Mouse (Mus musculus) left cerebral cortex, postnatal 36 days (tissue): ENCODE measurements around the gene Lgalsl. TPM values are rescaled to one million over a fixed set of nuclear protein-coding genes. Genes with fewer than 3 reads are reported as not detected.
A peak's percentile ranks its signal among the peaks of the same experiment; 100 is the strongest.

ENCODE experiments used
- DNase-seq, 2 experiments: peaks; one replicate each; pipeline ENCODE4 v3.0.0; 2021 to 2022; ENCODE audit warnings: low spot score in 2 of 2, mixed read lengths in 1 of 2
- intact Hi-C: fragments of 180-260 bp; cut with DNase I; formaldehyde crosslinking; loops from one replicate; pipeline ENCODE4 v1.15.1; 2025
- total RNA-seq, 2 experiments: library from RNA; stranded (reverse); gene quantifications; 2 replicates each; pipeline ENCODE4 v1.2.3; 2021

Lgalsl gene
- 10 to 100 TPM; 76.5 to 86.5 TPM for total RNA-seq

- peak; percentile 77 to 89 for DNase-seq
- intact Hi-C loops = loop anchor here (10.0 kb wide), 1 partner anchor 264 kb away; the partner anchor contains the start of gene Peli1
Measured at GRCm38 (mm10) chr11:20830686-20831505, at the start of gene Lgalsl. TSS of gene Lgalsl (minus strand) at chr11:20831056.

- no peak for DNase-seq
- intact Hi-C loops = no loop called here
Measured at GRCm38 (mm10) chr11:20878644-20879043, 47.8 kb upstream of the Lgalsl start.

- intact Hi-C loops = no loop called here
- no peak for DNase-seq
Measured at GRCm38 (mm10) chr11:20877578-20878096, 46.8 kb upstream of the Lgalsl start.

- DNase-seq = no peak
- intact Hi-C loops = no loop called here
Measured at GRCm38 (mm10) chr11:20873386-20873785, 42.5 kb upstream of the Lgalsl start.

GRCm38 (mm10) chr11:20872911-20873310 is 42.1 kb upstream of the Lgalsl start:
- intact Hi-C loops = no loop called here

GRCm38 (mm10) chr11:20872444-20872843 is 41.6 kb upstream of the Lgalsl start:
- intact Hi-C loops = no loop called here
- no peak for DNase-seq

More at GRCm38 (mm10) chr11:20872911-20873310, 42.1 kb upstream of the Lgalsl start:
- DNase-seq = no peak

GRCm38 (mm10) chr11:20869927-20870326 is 39.1 kb upstream of the Lgalsl start:
- intact Hi-C loops = no loop called here
- DNase-seq = no peak

GRCm38 (mm10) chr11:20865450-20865849 is 34.6 kb upstream of the Lgalsl start:
- intact Hi-C loops = no loop called here
- no peak for DNase-seq

GRCm38 (mm10) chr11:20864647-20865046 is 33.8 kb upstream of the Lgalsl start:
- DNase-seq = no peak
- intact Hi-C loops = no loop called here

GRCm38 (mm10) chr11:20862101-20862500 is 31.2 kb upstream of the Lgalsl start:
- intact Hi-C loops = no loop called here
- no peak for DNase-seq

GRCm38 (mm10) chr11:20860351-20860750 is 29.5 kb upstream of the Lgalsl start:
- intact Hi-C loops = no loop called here
- no peak for DNase-seq

- intact Hi-C loops = no loop called here
- no peak for DNase-seq
Measured at GRCm38 (mm10) chr11:20859858-20860257, 29.0 kb upstream of the Lgalsl start.

GRCm38 (mm10) chr11:20858921-20859668 is 28.2 kb upstream of the Lgalsl start:
- peak; percentile 73 to 78 for DNase-seq
- intact Hi-C loops = no loop called here

- no peak for DNase-seq
- intact Hi-C loops = no loop called here
Measured at GRCm38 (mm10) chr11:20857921-20858320, 27.1 kb upstream of the Lgalsl start.

GRCm38 (mm10) chr11:20854032-20854741 is 23.3 kb upstream of the Lgalsl start:
- intact Hi-C loops = no loop called here
- DNase-seq = no peak

- intact Hi-C loops = no loop called here
- DNase-seq = no peak
Measured at GRCm38 (mm10) chr11:20850196-20850595, 19.3 kb upstream of the Lgalsl start.

GRCm38 (mm10) chr11:20849403-20849802 is 18.5 kb upstream of the Lgalsl start:
- intact Hi-C loops = no loop called here

GRCm38 (mm10) chr11:20837366-20837765 is 6.5 kb upstream of the Lgalsl start:
- no peak for DNase-seq
- intact Hi-C loops = loop anchor here (10.0 kb wide), 1 partner anchor 257 kb away; the partner anchor contains the start of gene Peli1

More at GRCm38 (mm10) chr11:20849403-20849802, 18.5 kb upstream of the Lgalsl start:
- DNase-seq = no peak

GRCm38 (mm10) chr11:20831600-20832137 is 813 bp upstream of the Lgalsl start:
- DNase-seq = peak; percentile 15 to 35
- intact Hi-C loops = loop anchor here (10.0 kb wide), 1 partner anchor 263 kb away; the partner anchor contains the start of gene Peli1
